Mouse (Mus musculus) heart, embryonic 11.5 days (tissue): ENCODE data around the gene Prcd. TPM values are rescaled to one million over a fixed set of nuclear protein-coding genes. Genes with fewer than 3 reads are reported as not detected.

Experiments used
- ATAC-seq: fragments of 200-750 bp; cut with Nextera tagmentation; replicated peaks from 2 replicates; pipeline ENCODE4 v1.8.0; 2017; ENCODE audit warnings: moderate library complexity; ENCODE audit not compliant: insufficient number of reproducible peaks, low FRiP score, low TSS enrichment
- H3K27ac ChIP-seq: fragments of 300-500 bp; sonication (generic); 2 replicates; pipeline ENCODE4 v1.5.1; 2014; ENCODE audit warnings: mild to moderate bottlenecking, low read depth, low read length
- H3K27me3 ChIP-seq: fragments of 300-500 bp; sonication (generic); 2 replicates; pipeline ENCODE4 v1.6.1; 2014; ENCODE audit warnings: mild to moderate bottlenecking, low read length, mixed read lengths; ENCODE audit not compliant: control insufficient read depth, insufficient read depth
- H3K36me3 ChIP-seq: fragments of 300-500 bp; sonication (generic); 2 replicates; pipeline ENCODE4 v1.6.1; 2014; ENCODE audit warnings: mild to moderate bottlenecking, low read length, moderate library complexity, mixed read lengths; ENCODE audit not compliant: control insufficient read depth, insufficient read depth
- H3K4me1 ChIP-seq: fragments of 300-500 bp; sonication (generic); 2 replicates; pipeline ENCODE4 v1.6.1; 2014; ENCODE audit warnings: low read length; ENCODE audit not compliant: control insufficient read depth, insufficient read depth
- H3K4me2 ChIP-seq: fragments of 300-500 bp; sonication (generic); 2 replicates; pipeline ENCODE4 v1.6.1; 2014; ENCODE audit warnings: mild to moderate bottlenecking, moderate library complexity
- H3K4me3 ChIP-seq: fragments of 300-500 bp; sonication (generic); 2 replicates; pipeline ENCODE4 v1.5.1; 2014; ENCODE audit warnings: low read depth, low read length
- H3K9ac ChIP-seq: fragments of 300-500 bp; sonication (generic); 2 replicates; pipeline ENCODE4 v1.6.1; 2014; ENCODE audit warnings: mild to moderate bottlenecking, low read depth, low read length, moderate library complexity
- H3K9me3 ChIP-seq: fragments of 300-500 bp; sonication (generic); replicated peaks from 2 replicates; pipeline ENCODE4 v1.6.1; 2016; ENCODE audit warnings: low read length; ENCODE audit not compliant: control insufficient read depth
- WGBS: fragments of 180-500 bp; shearing (Covaris S2); extraction: QIAGEN DNeasy Blood & Tissue Kit; methylation state at CpG from one replicate; pipeline ENCODE4 v1.1.7; 2014; ENCODE audit not compliant: insufficient replicate concordance; 5-methylcytosine and 5-hydroxymethylcytosine counted together
- polyA plus RNA-seq: library from polyadenylated mRNA; unstranded; fragments of >200 nt; fragmentation: Nextera tagmentation; extraction: Ambion mirVana; gene quantifications from 2 replicates; pipeline ENCODE4 v1.2.1, GENCODE M21; 2014

Prcd gene
- polyA plus RNA-seq, 1 experiment from 2014 or later = 0.92 TPM

- H3K27ac ChIP-seq = no peak overlapping the region
- H3K9me3 ChIP-seq = no peaks in the 10 kb centered on the region
- peak overlapping the region; percentile 85 for H3K4me2 ChIP-seq
- no peak for ATAC-seq
- H3K4me1 ChIP-seq = peaks cover 7% of the 10 kb centered on the region; the same call in 1 of the 2 replicates
- H3K4me3 ChIP-seq = peak overlapping the region; percentile 44
- WGBS = 32% methylated on average over 4 of the region's 4 CpGs
- H3K27me3 ChIP-seq = peaks cover 39% of the 10 kb centered on the region
- H3K9ac ChIP-seq = peak overlapping the region; percentile 68
- no peaks in the 10 kb centered on the region for H3K36me3 ChIP-seq
Observed at GRCm38 (mm10) chr11:116693899-116694249, 40.5 kb downstream of the Prcd start.

- WGBS = 2% methylated on average over 63 of the region's 73 CpGs
- H3K27me3 ChIP-seq = peaks cover 39% of the 10 kb centered on the region
- peak overlapping the region; percentile 85 for H3K4me2 ChIP-seq
- peak overlapping the region; percentile 44 for H3K4me3 ChIP-seq
- H3K27ac ChIP-seq = no peak overlapping the region
- peaks cover 7% of the 10 kb centered on the region; the same call in 1 of the 2 replicates for H3K4me1 ChIP-seq
- H3K9ac ChIP-seq = peak overlapping the region; percentile 68
- H3K36me3 ChIP-seq = no peaks in the 10 kb centered on the region
- peak; percentile 27; the same call in 1 of the 2 replicates for ATAC-seq
- H3K9me3 ChIP-seq = no peaks in the 10 kb centered on the region
Observed at GRCm38 (mm10) chr11:116694250-116695193, 41.2 kb downstream of the Prcd start.

DNA sequence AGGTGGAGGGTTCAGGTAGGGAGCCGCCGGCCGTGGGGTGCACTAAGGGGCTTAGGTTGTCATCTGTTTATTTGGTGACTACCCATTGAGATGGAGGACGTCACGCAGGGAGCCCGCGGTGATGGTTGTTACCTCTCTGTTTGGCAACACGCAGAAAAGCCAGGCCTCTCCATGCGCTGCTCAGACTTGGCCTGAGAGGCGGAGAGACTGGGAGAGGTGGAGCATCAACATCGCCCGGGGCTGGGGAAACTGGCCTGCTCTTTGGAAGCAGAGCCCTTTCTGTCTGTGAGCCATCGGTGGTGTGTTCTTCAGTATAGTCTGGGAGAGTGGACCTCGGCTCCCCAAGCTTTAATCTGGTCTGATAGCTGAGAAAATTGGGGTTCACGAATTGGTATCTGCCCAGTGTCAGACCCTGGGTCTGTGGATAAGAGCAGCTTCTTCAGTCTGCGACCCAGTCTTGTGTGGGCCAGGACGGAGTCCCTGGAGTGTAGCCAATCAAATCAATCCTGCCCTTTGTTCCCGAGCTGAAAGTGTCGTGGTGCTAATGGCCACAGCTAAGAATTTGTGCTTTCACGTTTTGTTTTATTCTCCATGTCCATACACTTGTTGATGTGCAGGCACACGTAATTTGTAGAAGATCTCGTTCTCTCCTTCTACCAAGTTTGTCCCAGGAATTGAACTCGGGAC lies 42.0 kb downstream of the Prcd start:
- ATAC-seq = no peak
- H3K4me3 ChIP-seq = peak overlapping the region; percentile 44; the same call in 1 of the 2 replicates
- H3K27ac ChIP-seq = no peak overlapping the region
- WGBS = 28% methylated on average over 23 of the region's 23 CpGs
- peaks cover 7% of the 10 kb centered on the region; the same call in 1 of the 2 replicates for H3K4me1 ChIP-seq
- no peak overlapping the region for H3K9ac ChIP-seq
- peaks cover 39% of the 10 kb centered on the region for H3K27me3 ChIP-seq
- H3K36me3 ChIP-seq = no peaks in the 10 kb centered on the region
- H3K9me3 ChIP-seq = no peaks in the 10 kb centered on the region
- peak overlapping the region; percentile 85 for H3K4me2 ChIP-seq

GRCm38 (mm10) chr11:116696426-116696825 lies 43.1 kb downstream of the Prcd start:
- Histone ChIP-seq H3K4me2 (no peak overlapping the region), H3K36me3 (no peaks in the 10 kb centered on the region), H3K4me1 (peaks cover 7% of the 10 kb centered on the region; the same call in 1 of the 2 replicates), H3K27ac (no peak overlapping the region), H3K9me3 (no peaks in the 10 kb centered on the region), H3K27me3 (peaks cover 39% of the 10 kb centered on the region), H3K4me3 (no peak overlapping the region), H3K9ac (no peak overlapping the region)
- no peak for ATAC-seq
- 72% methylated on average over 4 of the region's 4 CpGs for WGBS

DNA sequence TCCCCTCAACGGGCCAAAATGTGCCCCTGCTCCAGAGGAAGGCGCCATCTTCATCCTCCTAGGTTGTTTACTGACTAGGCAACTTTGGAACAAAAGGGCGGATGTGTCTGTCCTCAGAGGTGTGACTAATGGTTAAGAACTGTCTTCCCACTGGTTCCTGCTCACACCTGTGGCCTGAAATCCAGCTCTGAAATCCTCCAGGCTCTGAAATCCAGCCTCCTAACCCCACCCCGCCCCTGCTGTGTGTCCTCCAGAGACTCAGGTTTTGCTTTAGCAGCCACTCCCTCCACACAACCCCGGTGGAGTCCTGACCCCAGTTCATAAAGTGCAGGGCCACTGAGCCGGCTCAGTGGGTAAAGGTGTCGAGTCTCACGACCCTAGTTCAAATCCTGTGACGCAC lies 44.2 kb downstream of the Prcd start:
- Histone ChIP-seq H3K4me3 (no peak overlapping the region), H3K9me3 (no peaks in the 10 kb centered on the region), H3K27me3 (peaks cover 39% of the 10 kb centered on the region), H3K4me1 (peaks cover 7% of the 10 kb centered on the region; the same call in 1 of the 2 replicates), H3K4me2 (no peak overlapping the region), H3K36me3 (no peaks in the 10 kb centered on the region), H3K27ac (no peak overlapping the region), H3K9ac (no peak overlapping the region)
- 55% methylated on average over 9 of the region's 9 CpGs for WGBS
- no peak for ATAC-seq

GRCm38 (mm10) chr11:116701377-116701841 lies 48.1 kb downstream of the Prcd start:
- Histone ChIP-seq H3K9ac (no peak overlapping the region), H3K4me2 (no peak overlapping the region), H3K27me3 (peaks cover 9% of the 10 kb centered on the region), H3K4me1 (no peaks in the 10 kb centered on the region), H3K4me3 (no peak overlapping the region), H3K9me3 (no peaks in the 10 kb centered on the region), H3K27ac (0 out of 2 replicates have a peak overlapping the region, but pooled peaks have one; percentile 10), H3K36me3 (no peaks in the 10 kb centered on the region)
- ATAC-seq = no peak
- WGBS = 39% methylated on average over 5 of the region's 5 CpGs

DNA sequence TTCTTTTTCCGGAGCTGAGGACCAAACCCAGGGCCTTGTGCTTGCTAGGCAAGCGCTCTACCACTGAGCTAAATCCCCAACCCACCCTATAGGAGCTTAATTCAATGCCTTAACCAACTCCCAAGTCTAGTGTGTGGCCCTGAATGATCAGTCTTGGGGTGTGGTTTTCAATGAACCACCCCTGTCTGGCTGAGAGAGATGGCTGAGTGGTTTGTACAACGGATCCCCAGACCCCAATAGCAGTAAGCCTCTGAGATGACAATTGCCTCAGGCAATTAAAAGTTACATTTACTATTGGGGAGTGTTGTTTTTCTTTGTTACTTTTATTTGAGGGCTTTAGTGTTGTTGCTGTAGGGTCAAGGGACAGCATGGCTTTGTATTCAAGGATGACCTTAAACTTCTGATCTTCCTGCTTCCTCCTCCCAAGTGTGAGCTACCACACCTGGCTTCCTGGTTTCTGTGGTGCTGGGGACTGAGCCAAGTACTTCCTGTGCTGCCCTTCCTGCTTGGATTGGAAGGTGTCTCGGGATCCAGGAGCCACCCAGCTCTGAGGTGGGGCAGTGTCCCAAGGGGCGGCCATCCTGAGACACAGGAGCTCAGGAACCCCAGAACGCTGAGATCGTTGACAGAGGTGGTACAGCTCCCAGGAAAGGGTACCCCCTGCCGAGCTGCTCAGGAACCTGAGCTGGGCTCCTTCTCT lies 51.2 kb downstream of the Prcd start:
- H3K4me3 ChIP-seq = no peak overlapping the region
- H3K4me2 ChIP-seq = no peak overlapping the region
- H3K36me3 ChIP-seq = no peaks in the 10 kb centered on the region
- H3K27ac ChIP-seq = no peak overlapping the region
- H3K9me3 ChIP-seq = no peaks in the 10 kb centered on the region
- 87% methylated on average over 8 of the region's 8 CpGs for WGBS
- ATAC-seq = no peak
- no peak overlapping the region for H3K9ac ChIP-seq
- H3K27me3 ChIP-seq = no peaks in the 10 kb centered on the region
- H3K4me1 ChIP-seq = no peaks in the 10 kb centered on the region

DNA sequence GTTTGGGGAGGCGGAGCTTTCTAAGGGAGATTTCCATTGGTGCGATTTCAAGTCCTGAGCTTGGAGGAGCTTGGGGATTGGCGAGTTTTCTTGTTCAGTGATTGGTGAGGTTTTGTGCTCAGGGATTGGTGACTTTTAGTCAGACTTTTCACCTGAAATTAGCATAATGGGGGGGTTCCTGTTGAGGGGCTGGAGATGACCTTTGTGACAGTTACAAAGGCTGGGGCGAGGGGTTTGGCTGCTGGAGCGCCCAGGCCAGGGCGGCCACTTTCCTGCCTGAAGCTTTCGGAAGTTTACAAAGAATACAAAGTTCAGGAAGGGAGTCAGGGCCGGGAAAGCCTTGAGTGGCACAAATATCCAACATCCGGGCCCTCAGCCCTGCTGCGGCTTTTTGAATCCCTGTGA lies 51.9 kb downstream of the Prcd start:
- Histone ChIP-seq H3K27me3 (no peaks in the 10 kb centered on the region), H3K4me3 (no peak overlapping the region), H3K36me3 (no peaks in the 10 kb centered on the region), H3K9me3 (no peaks in the 10 kb centered on the region), H3K9ac (no peak overlapping the region), H3K4me2 (no peak overlapping the region), H3K4me1 (no peaks in the 10 kb centered on the region), H3K27ac (no peak overlapping the region)
- 87% methylated on average over 10 of the region's 10 CpGs for WGBS
- no peak for ATAC-seq
